Mouse (Mus musculus): Measurements from ENCODE around the gene Tm6sf2. TPM values are rescaled to one million over a fixed set of nuclear protein-coding genes. Genes with fewer than 3 reads are reported as not detected.

The Tm6sf2 gene
- polyA plus RNA-seq (2015; fragmentation: Nextera tagmentation; extraction: Ambion mirVana), result 0.14 TPM in 1 of 2 replicates, not detected in the other

DNA sequence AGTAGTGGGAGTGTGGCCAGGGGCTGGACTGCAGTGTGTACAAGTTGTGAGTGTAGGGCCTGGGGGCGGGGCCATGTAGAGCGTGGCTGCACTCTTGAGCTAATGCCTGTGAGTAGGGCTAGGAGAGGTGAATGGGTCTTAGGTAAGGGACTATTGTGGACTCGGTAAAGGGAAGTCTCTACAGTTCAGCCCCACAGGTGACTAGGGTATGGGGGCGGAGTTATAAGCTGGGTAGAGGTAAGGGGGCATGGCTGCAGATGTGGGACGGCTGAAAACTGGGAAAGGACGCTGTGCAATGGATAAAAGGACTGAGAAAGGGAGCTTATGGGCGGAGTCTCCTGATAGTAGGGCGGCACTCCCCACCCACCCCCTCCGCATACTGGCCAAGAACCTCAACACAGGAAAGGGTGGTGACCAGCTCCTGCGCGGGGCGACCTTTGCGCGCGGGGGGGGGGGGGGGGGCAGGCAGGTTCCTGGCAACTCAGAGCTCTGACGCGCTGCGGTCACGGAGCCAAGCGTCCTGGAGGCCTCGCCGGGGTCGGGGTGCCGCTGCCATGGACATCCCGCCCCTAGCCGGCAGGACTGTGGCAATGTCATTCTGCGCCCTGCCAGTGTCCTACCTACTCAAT, at the start of gene Tm6sf2:
Tm6sf2 (plus strand) TSS at position 484 of the 629 bp plus-strand sequence.

DNA sequence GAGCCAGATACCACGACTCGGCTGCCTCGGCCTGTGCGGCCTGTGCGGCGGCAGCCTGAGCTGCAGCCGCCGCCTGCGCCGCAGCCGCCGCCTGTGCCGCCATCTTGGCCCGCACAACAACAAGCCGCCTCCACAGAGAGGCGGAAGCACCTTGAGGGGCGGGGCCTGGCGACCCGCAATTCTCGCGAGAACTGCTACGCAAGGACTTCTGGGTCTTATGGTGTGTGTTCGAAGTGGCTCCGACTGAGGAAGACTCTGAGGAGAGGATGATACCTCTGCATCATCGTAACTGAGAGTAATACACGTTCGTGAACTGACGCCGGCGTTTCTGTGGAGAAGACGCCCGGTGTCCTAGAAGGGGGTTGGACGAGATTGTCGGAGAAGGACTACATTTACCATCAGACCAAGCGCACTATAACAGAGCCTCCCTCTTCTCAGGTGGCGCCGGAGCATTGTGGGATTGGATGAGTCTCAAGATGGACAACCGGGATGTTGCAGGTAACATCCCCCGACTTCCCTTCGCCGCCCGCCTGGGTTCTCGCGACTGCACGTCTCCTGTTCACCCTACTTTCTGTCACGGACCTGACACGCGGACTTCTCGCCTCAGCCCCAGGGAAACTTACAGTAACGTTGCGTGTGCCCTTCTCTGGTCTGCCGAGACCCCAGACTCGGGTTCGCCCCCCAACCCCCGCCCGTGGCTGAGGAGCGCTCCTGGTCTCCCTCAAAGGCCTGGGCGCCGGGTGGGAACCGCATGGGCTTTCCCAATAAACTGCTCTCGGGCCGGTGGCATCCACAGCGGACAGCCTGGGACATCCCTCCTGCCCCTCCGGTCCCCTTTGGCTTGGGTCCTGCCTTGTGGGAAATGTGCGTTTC, 29.9 kb upstream of the Tm6sf2 start, which contains the start of the genes Mau2 and Sugp1:
Mau2 (minus strand) TSS at position 152 of the 873 bp plus-strand sequence.
Sugp1 (plus strand) TSS at position 231 of the 873 bp plus-strand sequence.

GRCm38 (mm10) chr8:70083285-70083684, 10.6 kb downstream of the Tm6sf2 start, which contains the start of gene Hapln4:
Gene Hapln4, plus strand, starts transcription at chr8:70083457.

GRCm38 (mm10) chr8:70120667-70121066, 47.9 kb downstream of the Tm6sf2 start, which contains the start of gene Ncan:
Gene Ncan, minus strand, starts transcription at chr8:70120873.

Small RNA genes within 50 kb of the gene (microRNA-seq; reads per million reads assigned to microRNA genes)
- not detected for gene Mir7066

Other genes starting within 250 kb of the Tm6sf2 start
- gene Pbx4, start 240.4 kb upstream of the Tm6sf2 start, polyA plus RNA-seq (2015; fragmentation: Nextera tagmentation; extraction: Ambion mirVana), result 3.5 and 4.3 TPM in 2 replicates
- gene Cilp2, start 185.2 kb upstream of the Tm6sf2 start, polyA plus RNA-seq (2015; fragmentation: Nextera tagmentation; extraction: Ambion mirVana), result 0.46 and 0.52 TPM in 2 replicates
- gene Tssk6, start 170.7 kb upstream of the Tm6sf2 start, polyA plus RNA-seq (2015; fragmentation: Nextera tagmentation; extraction: Ambion mirVana), result 2.2 and 2.3 TPM in 2 replicates
- gene Ndufa13, start 170.4 kb upstream of the Tm6sf2 start, polyA plus RNA-seq (2015; fragmentation: Nextera tagmentation; extraction: Ambion mirVana), result 222 and 227 TPM in 2 replicates
- 1.3 and 2.2 TPM in 2 replicates for gene Yjefn3, start 170.2 kb upstream of the Tm6sf2 start, polyA plus RNA-seq (2015; fragmentation: Nextera tagmentation; extraction: Ambion mirVana)
- gene Gatad2a, start 76.5 kb upstream of the Tm6sf2 start, polyA plus RNA-seq (2015; fragmentation: Nextera tagmentation; extraction: Ambion mirVana), result 26.5 and 27.4 TPM in 2 replicates
- 26.6 and 28.0 TPM in 2 replicates for gene Mau2, start 30.2 kb upstream of the Tm6sf2 start, polyA plus RNA-seq (2015; fragmentation: Nextera tagmentation; extraction: Ambion mirVana)
- 22.9 and 23.3 TPM in 2 replicates for gene Sugp1, start 30.1 kb upstream of the Tm6sf2 start, polyA plus RNA-seq (2015; fragmentation: Nextera tagmentation; extraction: Ambion mirVana)
- 0.04 TPM in 2 replicates for gene Hapln4, start 10.5 kb downstream of the Tm6sf2 start, polyA plus RNA-seq (2015; fragmentation: Nextera tagmentation; extraction: Ambion mirVana)
- 0.10 and 0.16 TPM in 2 replicates for gene Ncan, start 47.9 kb downstream of the Tm6sf2 start, polyA plus RNA-seq (2015; fragmentation: Nextera tagmentation; extraction: Ambion mirVana)
- gene Nr2c2ap, start 58.4 kb downstream of the Tm6sf2 start, polyA plus RNA-seq (2015; fragmentation: Nextera tagmentation; extraction: Ambion mirVana), result 29.3 and 31.3 TPM in 2 replicates
- gene Rfxank, start 66.2 kb downstream of the Tm6sf2 start, polyA plus RNA-seq (2015; fragmentation: Nextera tagmentation; extraction: Ambion mirVana), result 7.5 and 7.9 TPM in 2 replicates
- 30.9 and 33.6 TPM in 2 replicates for gene Borcs8, start 66.6 kb downstream of the Tm6sf2 start, polyA plus RNA-seq (2015; fragmentation: Nextera tagmentation; extraction: Ambion mirVana)
- 0.24 and 0.37 TPM in 2 replicates for gene Mef2b, start 66.8 kb downstream of the Tm6sf2 start, polyA plus RNA-seq (2015; fragmentation: Nextera tagmentation; extraction: Ambion mirVana)
- gene Tmem161a, start 99.4 kb downstream of the Tm6sf2 start, polyA plus RNA-seq (2015; fragmentation: Nextera tagmentation; extraction: Ambion mirVana), result 38.0 and 43.3 TPM in 2 replicates
- 2.6 and 2.7 TPM in 2 replicates for gene Slc25a42, start 139.4 kb downstream of the Tm6sf2 start, polyA plus RNA-seq (2015; fragmentation: Nextera tagmentation; extraction: Ambion mirVana)
- gene Sugp2, start 161.3 kb downstream of the Tm6sf2 start, polyA plus RNA-seq (2015; fragmentation: Nextera tagmentation; extraction: Ambion mirVana), result 11.8 and 12.9 TPM in 2 replicates
- gene Armc6, start 161.5 kb downstream of the Tm6sf2 start, polyA plus RNA-seq (2015; fragmentation: Nextera tagmentation; extraction: Ambion mirVana), result 13.7 and 14.2 TPM in 2 replicates
- 17.3 and 19.4 TPM in 2 replicates for gene Homer3, start 209.9 kb downstream of the Tm6sf2 start, polyA plus RNA-seq (2015; fragmentation: Nextera tagmentation; extraction: Ambion mirVana)
- 27.6 and 29.6 TPM in 2 replicates for gene Ddx49, start 229.6 kb downstream of the Tm6sf2 start, polyA plus RNA-seq (2015; fragmentation: Nextera tagmentation; extraction: Ambion mirVana)
- gene Cope, start 229.6 kb downstream of the Tm6sf2 start, polyA plus RNA-seq (2015; fragmentation: Nextera tagmentation; extraction: Ambion mirVana), result 272 and 328 TPM in 2 replicates
- gene Cers1, start 242.9 kb downstream of the Tm6sf2 start, polyA plus RNA-seq (2015; fragmentation: Nextera tagmentation; extraction: Ambion mirVana), result 0.99 and 1.0 TPM in 2 replicates

Measured in urinary bladder, postnatal 0 days (tissue).